Mouse (Mus musculus) intestine, embryonic 14.5 days (tissue): Measurements from ENCODE around the gene Prr5l. TPM values are rescaled to one million over a fixed set of nuclear protein-coding genes. Genes with fewer than 3 reads are reported as not detected.

Experiments used
- ATAC-seq: fragments of 200-750 bp; cut with Nextera tagmentation; replicated peaks from 2 replicates; pipeline ENCODE4 v1.8.0; 2017; ENCODE audit warnings: low read depth, moderate number of reproducible peaks, moderate TSS enrichment, moderate library complexity; ENCODE audit not compliant: low FRiP score, low TSS enrichment
- DNase-seq: peaks from one replicate; pipeline ENCODE4 v3.0.0-alpha.2; 2018; ENCODE audit warnings: low spot score
- H3K27ac ChIP-seq: fragments of 300-500 bp; sonication (generic); 2 replicates; pipeline ENCODE4 v1.5.1; 2014; ENCODE audit warnings: low read depth, mild to moderate bottlenecking, control low read depth
- H3K27me3 ChIP-seq: fragments of 300-500 bp; sonication (generic); replicated peaks from 2 replicates; pipeline ENCODE4 v1.6.1; 2014; ENCODE audit warnings: low read length, control low read depth; ENCODE audit not compliant: control insufficient read depth, insufficient read depth
- H3K36me3 ChIP-seq: fragments of 300-500 bp; sonication (generic); 2 replicates; pipeline ENCODE4 v1.6.1; 2014; ENCODE audit warnings: low read length, control low read depth; ENCODE audit not compliant: control insufficient read depth, insufficient read depth
- H3K4me1 ChIP-seq: fragments of 300-500 bp; sonication (generic); replicated peaks from 2 replicates; pipeline ENCODE4 v1.6.1; 2014; ENCODE audit warnings: low read length, control low read depth, mixed read lengths; ENCODE audit not compliant: control insufficient read depth, insufficient read depth
- H3K4me2 ChIP-seq: fragments of 300-500 bp; sonication (generic); 2 replicates; pipeline ENCODE4 v1.6.1; 2014; ENCODE audit warnings: low read length
- H3K4me3 ChIP-seq: fragments of 300-500 bp; sonication (generic); 2 replicates; pipeline ENCODE4 v1.5.1; 2014; ENCODE audit warnings: low read depth, low read length, control low read depth, mixed read lengths
- H3K9ac ChIP-seq: fragments of 300-500 bp; sonication (generic); 2 replicates; pipeline ENCODE4 v1.6.1; 2014; ENCODE audit warnings: mild to moderate bottlenecking, low read length
- H3K9me3 ChIP-seq: fragments of 300-500 bp; sonication (generic); 2 replicates; pipeline ENCODE4 v1.6.1; 2016; ENCODE audit warnings: low read length, control low read depth; ENCODE audit not compliant: control insufficient read depth
- WGBS: fragments of 180-500 bp; shearing (Covaris S2); extraction: QIAGEN DNeasy Blood & Tissue Kit; methylation state at CpG from one replicate; pipeline ENCODE4 v1.1.7; 2014; 5-methylcytosine and 5-hydroxymethylcytosine counted together
- polyA plus RNA-seq: library from polyadenylated mRNA; unstranded; fragments of >200 nt; fragmentation: Nextera tagmentation; extraction: Ambion mirVana; gene quantifications from 2 replicates; pipeline ENCODE4 v1.2.1, GENCODE M21; 2014

The Prr5l gene
- polyA plus RNA-seq, 1 experiment from 2014 or later: 11.3 TPM

- Histone ChIP-seq H3K9me3 (no peaks in the 10 kb centered on the region), H3K27ac (no peak overlapping the region), H3K27me3 (no peaks in the 10 kb centered on the region), H3K4me2 (no peak overlapping the region), H3K9ac (no peak overlapping the region), H3K4me3 (no peak overlapping the region), H3K36me3 (no peaks in the 10 kb centered on the region), H3K4me1 (peaks cover 12% of the 10 kb centered on the region; the same call in 1 of the 2 replicates)
- WGBS: 85% methylated on average over 4 of the region's 4 CpGs
- no peak for DNase-seq
- ATAC-seq: no peak
Observed at GRCm38 (mm10) chr2:101829013-101829412, 53.8 kb downstream of the Prr5l start.

- H3K4me1 ChIP-seq: peaks cover 12% of the 10 kb centered on the region; the same call in 1 of the 2 replicates
Observed at GRCm38 (mm10) chr2:101828057-101828643, 54.7 kb downstream of the Prr5l start.

DNA sequence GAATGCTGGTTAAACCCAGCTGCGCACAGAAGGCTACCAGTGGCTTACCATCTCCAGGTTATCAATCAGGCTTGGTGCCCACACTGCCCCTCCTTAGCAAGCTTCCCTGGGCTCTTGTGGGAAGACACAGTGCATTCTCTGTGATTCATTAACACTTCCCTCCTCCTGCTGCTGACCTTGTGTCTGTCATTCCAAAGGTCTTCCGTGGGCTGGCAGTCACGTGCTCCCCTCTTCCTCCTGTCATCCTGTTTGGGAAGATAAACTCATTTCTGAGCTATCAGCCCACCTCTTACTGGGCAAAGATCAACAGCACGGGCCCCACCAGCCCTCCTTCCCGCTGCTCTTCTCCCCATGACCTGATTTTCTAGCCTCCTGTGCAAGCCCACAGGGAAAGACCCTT, 55.2 kb downstream of the Prr5l start:
- DNase-seq: no peak
- Histone ChIP-seq H3K9me3 (no peaks in the 10 kb centered on the region), H3K4me3 (no peak overlapping the region), H3K36me3 (no peaks in the 10 kb centered on the region), H3K27ac (no peak overlapping the region), H3K4me1 (peaks cover 16% of the 10 kb centered on the region), H3K4me2 (no peak overlapping the region), H3K27me3 (no peaks in the 10 kb centered on the region), H3K9ac (no peak overlapping the region)
- 18% methylated on average over 5 of the region's 5 CpGs for WGBS
- peak; percentile 28; the same call in 1 of the 2 replicates for ATAC-seq

More at GRCm38 (mm10) chr2:101828057-101828643, 54.7 kb downstream of the Prr5l start:
- H3K27ac ChIP-seq: no peak overlapping the region
- H3K9ac ChIP-seq: no peak overlapping the region
- WGBS: 49% methylated on average over 5 of the region's 5 CpGs
- no peak overlapping the region for H3K4me2 ChIP-seq
- no peaks in the 10 kb centered on the region for H3K9me3 ChIP-seq
- DNase-seq: no peak
- H3K4me3 ChIP-seq: no peak overlapping the region
- ATAC-seq: no peak
- no peaks in the 10 kb centered on the region for H3K36me3 ChIP-seq
- H3K27me3 ChIP-seq: no peaks in the 10 kb centered on the region

DNA sequence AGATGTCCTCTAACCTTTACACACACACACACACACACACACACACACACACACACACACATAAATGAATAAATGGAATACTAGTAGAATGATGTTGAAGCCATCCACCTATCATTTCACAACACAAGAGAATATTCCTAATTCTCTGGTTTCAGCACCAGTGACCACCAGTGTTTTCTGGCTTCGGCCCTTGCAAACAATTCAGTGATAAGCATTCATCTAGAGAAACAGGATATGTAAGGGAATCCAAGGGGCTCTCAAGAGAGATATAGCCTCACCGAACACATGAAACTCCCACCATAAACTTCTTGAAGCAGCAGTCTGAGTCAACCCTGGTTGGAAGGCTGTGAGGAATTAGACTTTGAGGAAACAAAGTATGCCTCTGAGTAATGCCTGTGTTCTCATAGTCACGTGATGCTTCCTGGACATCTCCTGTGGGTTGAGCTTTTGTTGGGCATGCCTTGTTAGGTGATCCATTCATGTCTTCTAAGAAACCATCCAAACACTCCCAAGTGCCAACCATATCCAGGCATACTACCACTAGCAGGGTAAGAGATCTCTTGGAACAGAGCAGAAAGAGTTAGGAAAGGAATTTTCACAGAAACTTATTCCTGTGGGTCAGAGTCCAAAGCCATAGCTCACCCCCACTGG, 55.8 kb downstream of the Prr5l start:
- no peak overlapping the region for H3K4me2 ChIP-seq
- peaks cover 21% of the 10 kb centered on the region for H3K4me1 ChIP-seq
- peak; percentile 8; the same call in 1 of the 2 replicates for ATAC-seq
- H3K36me3 ChIP-seq: no peaks in the 10 kb centered on the region
- H3K27me3 ChIP-seq: no peaks in the 10 kb centered on the region
- no peak overlapping the region for H3K27ac ChIP-seq
- WGBS: 68% methylated on average over 3 of the region's 3 CpGs
- H3K4me3 ChIP-seq: no peak overlapping the region
- no peaks in the 10 kb centered on the region for H3K9me3 ChIP-seq
- no peak for DNase-seq
- no peak overlapping the region for H3K9ac ChIP-seq

GRCm38 (mm10) chr2:101826186-101826707, 56.6 kb downstream of the Prr5l start:
- no peaks in the 10 kb centered on the region for H3K36me3 ChIP-seq
- 76% methylated on average over 2 of the region's 2 CpGs for WGBS
- ATAC-seq: no peak
- no peak overlapping the region for H3K4me3 ChIP-seq
- peaks cover 21% of the 10 kb centered on the region for H3K4me1 ChIP-seq
- no peak overlapping the region for H3K27ac ChIP-seq
- H3K9me3 ChIP-seq: no peaks in the 10 kb centered on the region
- DNase-seq: no peak
- H3K9ac ChIP-seq: no peak overlapping the region
- no peak overlapping the region for H3K4me2 ChIP-seq
- no peaks in the 10 kb centered on the region for H3K27me3 ChIP-seq

DNA sequence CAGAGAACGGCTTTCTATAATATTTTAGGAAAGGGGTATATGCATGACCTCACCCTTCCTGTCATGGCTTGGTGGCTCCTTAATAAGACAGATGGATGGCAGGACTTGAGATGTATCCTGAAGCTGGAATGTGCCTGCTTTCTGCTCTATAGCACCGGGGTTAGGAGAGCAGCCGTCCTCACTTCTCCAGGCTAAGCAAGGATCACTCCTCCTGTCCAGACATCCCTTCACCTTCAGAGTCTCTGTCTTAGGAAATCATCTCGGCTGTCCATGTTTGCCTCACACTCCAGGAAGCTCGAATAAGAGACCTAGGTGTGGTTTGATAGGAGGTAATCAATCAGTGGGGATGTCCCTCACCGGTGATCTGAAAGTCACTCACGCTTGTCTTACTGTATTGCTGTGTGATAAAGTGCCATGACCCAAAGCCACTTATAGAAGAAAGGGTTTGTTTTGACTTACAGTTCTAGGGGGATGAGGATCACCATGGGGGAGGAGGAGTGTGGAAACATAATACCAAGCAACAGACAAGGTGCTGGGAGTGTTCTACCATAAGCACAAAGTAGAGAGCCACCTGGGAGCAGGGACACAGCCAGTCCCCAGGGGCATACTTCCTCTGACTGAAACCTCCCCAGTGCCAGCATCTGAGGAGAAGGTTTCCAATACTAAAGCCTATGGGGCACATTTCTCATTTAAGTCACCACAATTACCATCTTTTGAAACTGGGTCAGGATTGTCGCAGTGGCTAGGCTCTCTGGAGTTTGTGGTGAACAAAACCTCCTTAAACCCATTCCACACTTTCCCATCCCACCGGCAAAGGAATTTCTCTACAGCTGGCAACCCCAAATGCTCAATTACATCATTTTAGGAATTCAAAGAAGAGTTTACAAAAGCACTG, 57.4 kb downstream of the Prr5l start:
- no peak overlapping the region for H3K4me2 ChIP-seq
- H3K27me3 ChIP-seq: no peaks in the 10 kb centered on the region
- H3K4me3 ChIP-seq: no peak overlapping the region
- ATAC-seq: no peak
- DNase-seq: no peak
- H3K4me1 ChIP-seq: peaks cover 20% of the 10 kb centered on the region
- no peak overlapping the region for H3K27ac ChIP-seq
- WGBS: 81% methylated on average over 9 of the region's 9 CpGs
- no peak overlapping the region for H3K9ac ChIP-seq
- H3K36me3 ChIP-seq: no peaks in the 10 kb centered on the region
- H3K9me3 ChIP-seq: no peaks in the 10 kb centered on the region

GRCm38 (mm10) chr2:101823821-101824220, 59.0 kb downstream of the Prr5l start:
- no peak for ATAC-seq

DNA sequence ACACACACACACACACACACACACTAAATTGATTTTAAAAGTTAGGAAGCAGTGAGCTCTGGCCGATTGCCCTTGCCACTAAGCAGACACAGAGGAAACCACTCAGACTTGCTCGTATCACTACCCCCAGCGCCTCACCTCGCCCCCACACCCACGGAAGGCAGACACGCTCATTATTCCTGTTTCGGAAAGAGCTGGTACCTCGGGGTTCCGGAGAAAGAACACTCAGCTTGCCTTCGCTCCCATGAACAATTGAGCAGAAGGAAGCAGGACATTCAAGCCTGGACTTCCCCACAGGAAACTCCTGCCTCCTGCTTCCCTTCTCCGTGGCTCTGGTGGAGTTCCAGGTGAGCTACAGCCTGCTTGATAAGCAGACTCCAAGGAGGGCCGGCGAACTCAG, 60.0 kb downstream of the Prr5l start:
- Histone ChIP-seq H3K36me3 (no peaks in the 10 kb centered on the region), H3K27ac (no peak overlapping the region), H3K27me3 (no peaks in the 10 kb centered on the region), H3K9ac (no peak overlapping the region), H3K4me3 (no peak overlapping the region), H3K4me2 (0 out of 2 replicates have a peak overlapping the region, but pooled peaks have one; percentile 3), H3K9me3 (no peaks in the 10 kb centered on the region), H3K4me1 (peaks cover 11% of the 10 kb centered on the region)
- ATAC-seq (no peak), DNase-seq (no peak)
- WGBS: 63% methylated on average over 13 of the region's 13 CpGs

More at GRCm38 (mm10) chr2:101823821-101824220, 59.0 kb downstream of the Prr5l start:
- H3K27ac ChIP-seq: no peak overlapping the region
- WGBS: 69% methylated on average over 3 of the region's 4 CpGs
- H3K36me3 ChIP-seq: no peaks in the 10 kb centered on the region
- no peak for DNase-seq
- H3K27me3 ChIP-seq: no peaks in the 10 kb centered on the region
- no peak overlapping the region for H3K4me2 ChIP-seq
- no peak overlapping the region for H3K4me3 ChIP-seq
- peaks cover 16% of the 10 kb centered on the region for H3K4me1 ChIP-seq
- no peak overlapping the region for H3K9ac ChIP-seq
- H3K9me3 ChIP-seq: no peaks in the 10 kb centered on the region
